Mouse (Mus musculus) lung, postnatal 0 days (tissue): ENCODE measurements around the gene Iqcf5.
A peak's percentile ranks its signal among the peaks of the same experiment; 100 is the strongest.

Source experiments
- CTCF ChIP-seq: IDR thresholded peaks from 2 replicates; pipeline ENCODE4 v1.5.1; 2016; ENCODE audit warnings: antibody characterized with exemption, mild to moderate bottlenecking
- EP300 ChIP-seq: IDR thresholded peaks from 2 replicates; pipeline ENCODE4 v1.6.1; 2016; ENCODE audit warnings: antibody characterized with exemption, mild to moderate bottlenecking, control low read depth

DNA sequence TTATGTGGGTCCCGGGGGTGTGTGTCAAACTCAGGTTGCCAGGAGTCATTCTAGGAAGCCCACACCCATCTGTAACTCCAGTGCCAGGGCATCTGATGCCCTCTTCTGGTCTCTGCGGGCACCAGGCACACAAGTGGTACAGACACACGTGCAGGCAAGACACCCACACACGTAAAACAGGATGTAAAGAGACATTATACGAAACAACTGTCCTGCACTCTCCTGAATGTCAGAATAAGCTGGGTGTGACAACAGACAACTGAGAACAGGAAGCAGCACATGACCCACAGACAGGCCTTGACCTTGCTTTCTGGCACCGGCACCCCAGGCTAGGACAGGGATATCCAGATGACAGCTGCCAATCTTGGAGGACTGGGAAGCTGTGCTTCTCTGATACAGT, 45.1 kb upstream of the Iqcf5 start:
- TF ChIP-seq CTCF (peak; percentile 26), EP300 (no peak)
